Mouse (Mus musculus): ENCODE results near the gene Dpyd. TPM values are rescaled to one million over a fixed set of nuclear protein-coding genes. Genes with fewer than 3 reads are reported as not detected.

Gene Dpyd
- polyA plus RNA-seq, 1 experiment from 2014 or later: 3.3 TPM

DNA sequence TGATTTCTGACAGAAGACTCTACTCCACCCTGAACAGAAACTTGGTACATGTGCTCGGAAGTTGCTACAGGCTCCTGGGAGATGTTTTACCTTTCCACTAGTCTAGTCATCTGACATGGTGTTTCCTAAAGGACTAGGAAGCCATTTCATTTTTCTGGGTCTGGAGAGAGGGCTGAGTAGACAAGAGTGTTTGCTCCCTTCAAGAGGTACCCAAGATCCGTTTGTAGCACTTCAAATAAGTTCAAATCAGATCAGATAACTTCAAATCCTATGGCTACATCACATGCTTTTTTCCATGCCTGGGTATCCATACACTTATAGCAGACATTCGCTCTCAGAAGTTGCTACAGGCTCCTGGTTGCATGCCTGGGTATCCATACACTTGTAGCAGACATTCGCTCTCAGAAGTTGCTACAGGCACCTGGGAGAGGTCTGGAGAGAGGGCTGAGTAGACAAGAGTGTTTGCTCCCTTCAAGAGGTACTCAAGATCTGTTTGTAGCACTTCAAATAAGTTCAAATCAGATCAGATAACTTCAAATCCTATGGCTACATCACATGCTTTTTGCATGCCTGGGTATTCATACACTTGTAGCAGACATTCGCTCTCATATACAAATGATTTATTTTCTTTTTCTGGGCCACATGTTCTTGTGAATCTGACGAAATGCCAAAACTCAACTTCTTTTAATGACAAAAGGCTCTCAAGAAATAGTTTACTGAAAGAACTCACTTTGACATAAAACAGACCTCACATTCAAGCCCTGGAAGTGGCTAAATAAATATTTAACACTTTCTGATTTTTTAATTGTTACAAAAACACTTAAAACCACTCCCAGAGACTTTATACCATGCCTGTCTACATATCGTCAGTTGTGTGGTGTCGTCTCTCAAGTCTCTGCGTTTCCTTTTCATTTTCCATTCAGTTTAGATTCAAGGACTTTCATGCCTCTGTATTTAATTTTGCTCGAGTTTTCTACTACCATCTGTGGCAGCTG is 307.5 kb downstream of the Dpyd start:
- Histone ChIP-seq H3K27ac (replicated peaks in 1 of 2; ENCODE audit: control insufficient read depth in 1 of 2, insufficient read depth in 1 of 2, low read depth in 2 of 2, low read length in 2 of 2) (no peak overlapping the region), H3K9me3 (ENCODE audit: control insufficient read depth, low read length) (no peaks in the 10 kb centered on the region), H3K36me3 (ENCODE audit: control insufficient read depth, insufficient read depth, low read length) (no peaks in the 10 kb centered on the region), H3K4me1 (ENCODE audit: control insufficient read depth in 2 of 2, insufficient read depth in 2 of 2, low read length in 2 of 2) (no peaks in the 10 kb centered on the region), H3K4me2 (ENCODE audit: low read length) (no peak overlapping the region), H3K4me3 (ENCODE audit: control insufficient read depth in 1 of 2, insufficient read depth in 1 of 2, low read depth in 1 of 2, low read length in 2 of 2) (no peak overlapping the region), H3K27me3 (ENCODE audit: control insufficient read depth, insufficient read depth, low read length) (no peaks in the 10 kb centered on the region), H3K9ac (ENCODE audit: low read length) (no peak overlapping the region)
- ATAC-seq (ENCODE audit: insufficient number of reproducible peaks, insufficient read depth, low FRiP score, low read depth): no peak
- 64% methylated on average over 10 of the region's 10 CpGs for WGBS

- H3K9me3 ChIP-seq (ENCODE audit: control insufficient read depth, low read length): no peaks in the 10 kb centered on the region
- no peak overlapping the region for H3K27ac ChIP-seq (replicated peaks in 1 of 2; ENCODE audit: control insufficient read depth in 1 of 2, insufficient read depth in 1 of 2, low read depth in 2 of 2, low read length in 2 of 2)
- no peaks in the 10 kb centered on the region for H3K4me1 ChIP-seq (ENCODE audit: control insufficient read depth in 2 of 2, insufficient read depth in 2 of 2, low read length in 2 of 2)
- H3K4me3 ChIP-seq (ENCODE audit: control insufficient read depth in 1 of 2, insufficient read depth in 1 of 2, low read depth in 1 of 2, low read length in 2 of 2): no peak overlapping the region
- no peaks in the 10 kb centered on the region for H3K27me3 ChIP-seq (ENCODE audit: control insufficient read depth, insufficient read depth, low read length)
- H3K36me3 ChIP-seq (ENCODE audit: control insufficient read depth, insufficient read depth, low read length): no peaks in the 10 kb centered on the region
- no peak for ATAC-seq (ENCODE audit: insufficient number of reproducible peaks, insufficient read depth, low FRiP score, low read depth)
- no peak overlapping the region for H3K9ac ChIP-seq (ENCODE audit: low read length)
- no peak overlapping the region for H3K4me2 ChIP-seq (ENCODE audit: low read length)
- 73% methylated on average over 2 of the region's 2 CpGs for WGBS
Measured at GRCm38 (mm10) chr3:118875871-118876270, 313.9 kb downstream of the Dpyd start.

GRCm38 (mm10) chr3:118899036-118899435 is 337.1 kb downstream of the Dpyd start:
- H3K4me3 ChIP-seq (ENCODE audit: control insufficient read depth in 1 of 2, insufficient read depth in 1 of 2, low read depth in 1 of 2, low read length in 2 of 2): no peak overlapping the region
- no peaks in the 10 kb centered on the region for H3K27me3 ChIP-seq (ENCODE audit: control insufficient read depth, insufficient read depth, low read length)
- 75% methylated on average over 11 of the region's 11 CpGs for WGBS
- no peaks in the 10 kb centered on the region for H3K36me3 ChIP-seq (ENCODE audit: control insufficient read depth, insufficient read depth, low read length)
- no peaks in the 10 kb centered on the region for H3K9me3 ChIP-seq (ENCODE audit: control insufficient read depth, low read length)
- no peaks in the 10 kb centered on the region for H3K4me1 ChIP-seq (ENCODE audit: control insufficient read depth in 2 of 2, insufficient read depth in 2 of 2, low read length in 2 of 2)
- H3K4me2 ChIP-seq (ENCODE audit: low read length): no peak overlapping the region
- no peak overlapping the region for H3K9ac ChIP-seq (ENCODE audit: low read length)
- no peak overlapping the region for H3K27ac ChIP-seq (replicated peaks in 1 of 2; ENCODE audit: control insufficient read depth in 1 of 2, insufficient read depth in 1 of 2, low read depth in 2 of 2, low read length in 2 of 2)
- no peak for ATAC-seq (ENCODE audit: insufficient number of reproducible peaks, insufficient read depth, low FRiP score, low read depth)

GRCm38 (mm10) chr3:118991312-118991711 is 429.4 kb downstream of the Dpyd start:
- Histone ChIP-seq H3K4me1 (ENCODE audit: control insufficient read depth in 2 of 2, insufficient read depth in 2 of 2, low read length in 2 of 2) (no peaks in the 10 kb centered on the region), H3K4me2 (ENCODE audit: low read length) (no peak overlapping the region), H3K4me3 (ENCODE audit: control insufficient read depth in 1 of 2, insufficient read depth in 1 of 2, low read depth in 1 of 2, low read length in 2 of 2) (no peak overlapping the region), H3K9me3 (ENCODE audit: control insufficient read depth, low read length) (no peaks in the 10 kb centered on the region), H3K27me3 (ENCODE audit: control insufficient read depth, insufficient read depth, low read length) (no peaks in the 10 kb centered on the region), H3K9ac (ENCODE audit: low read length) (no peak overlapping the region), H3K27ac (replicated peaks in 1 of 2; ENCODE audit: control insufficient read depth in 1 of 2, insufficient read depth in 1 of 2, low read depth in 2 of 2, low read length in 2 of 2) (no peak overlapping the region), H3K36me3 (ENCODE audit: control insufficient read depth, insufficient read depth, low read length) (no peaks in the 10 kb centered on the region)
- no peak for ATAC-seq (ENCODE audit: insufficient number of reproducible peaks, insufficient read depth, low FRiP score, low read depth)
- 88% methylated on average over 2 of the region's 2 CpGs for WGBS

GRCm38 (mm10) chr3:118991793-118992192 is 429.9 kb downstream of the Dpyd start:
- no peak overlapping the region for H3K4me2 ChIP-seq (ENCODE audit: low read length)
- H3K4me3 ChIP-seq (ENCODE audit: control insufficient read depth in 1 of 2, insufficient read depth in 1 of 2, low read depth in 1 of 2, low read length in 2 of 2): no peak overlapping the region
- no peaks in the 10 kb centered on the region for H3K36me3 ChIP-seq (ENCODE audit: control insufficient read depth, insufficient read depth, low read length)
- WGBS: 68% methylated on average over 4 of the region's 4 CpGs
- no peak overlapping the region for H3K27ac ChIP-seq (replicated peaks in 1 of 2; ENCODE audit: control insufficient read depth in 1 of 2, insufficient read depth in 1 of 2, low read depth in 2 of 2, low read length in 2 of 2)
- no peaks in the 10 kb centered on the region for H3K4me1 ChIP-seq (ENCODE audit: control insufficient read depth in 2 of 2, insufficient read depth in 2 of 2, low read length in 2 of 2)
- no peak overlapping the region for H3K9ac ChIP-seq (ENCODE audit: low read length)
- no peaks in the 10 kb centered on the region for H3K27me3 ChIP-seq (ENCODE audit: control insufficient read depth, insufficient read depth, low read length)
- H3K9me3 ChIP-seq (ENCODE audit: control insufficient read depth, low read length): no peaks in the 10 kb centered on the region
- ATAC-seq (ENCODE audit: insufficient number of reproducible peaks, insufficient read depth, low FRiP score, low read depth): no peak

DNA sequence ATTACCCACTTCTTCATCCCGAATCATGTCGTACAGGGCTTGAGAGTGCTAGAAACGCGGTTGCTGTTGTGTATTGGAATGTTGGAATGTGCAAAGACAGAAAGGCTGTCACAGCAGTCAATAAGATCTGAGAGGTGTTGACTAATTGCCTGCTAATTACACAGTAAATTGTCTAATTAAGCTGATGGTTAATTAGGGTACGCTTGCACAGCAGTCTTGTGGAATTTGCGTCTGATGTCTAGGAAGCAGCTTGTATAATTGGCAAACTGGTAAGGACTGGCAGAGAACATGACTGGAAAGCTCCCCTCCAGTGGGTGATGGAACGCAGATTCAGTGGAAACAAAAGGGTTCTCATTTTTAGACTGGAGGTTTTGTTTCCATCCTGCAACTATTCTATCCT is 459.3 kb downstream of the Dpyd start:
- Histone ChIP-seq H3K36me3 (ENCODE audit: control insufficient read depth, insufficient read depth, low read length) (no peaks in the 10 kb centered on the region), H3K27me3 (ENCODE audit: control insufficient read depth, insufficient read depth, low read length) (no peaks in the 10 kb centered on the region), H3K4me2 (ENCODE audit: low read length) (no peak overlapping the region), H3K9ac (ENCODE audit: low read length) (no peak overlapping the region), H3K27ac (replicated peaks in 1 of 2; ENCODE audit: control insufficient read depth in 1 of 2, insufficient read depth in 1 of 2, low read depth in 2 of 2, low read length in 2 of 2) (no peak overlapping the region), H3K9me3 (ENCODE audit: control insufficient read depth, low read length) (no peaks in the 10 kb centered on the region), H3K4me1 (ENCODE audit: control insufficient read depth in 2 of 2, insufficient read depth in 2 of 2, low read length in 2 of 2) (no peaks in the 10 kb centered on the region), H3K4me3 (ENCODE audit: control insufficient read depth in 1 of 2, insufficient read depth in 1 of 2, low read depth in 1 of 2, low read length in 2 of 2) (no peak overlapping the region)
- ATAC-seq (ENCODE audit: insufficient number of reproducible peaks, insufficient read depth, low FRiP score, low read depth): no peak
- 70% methylated on average over 7 of the region's 7 CpGs for WGBS

DNA sequence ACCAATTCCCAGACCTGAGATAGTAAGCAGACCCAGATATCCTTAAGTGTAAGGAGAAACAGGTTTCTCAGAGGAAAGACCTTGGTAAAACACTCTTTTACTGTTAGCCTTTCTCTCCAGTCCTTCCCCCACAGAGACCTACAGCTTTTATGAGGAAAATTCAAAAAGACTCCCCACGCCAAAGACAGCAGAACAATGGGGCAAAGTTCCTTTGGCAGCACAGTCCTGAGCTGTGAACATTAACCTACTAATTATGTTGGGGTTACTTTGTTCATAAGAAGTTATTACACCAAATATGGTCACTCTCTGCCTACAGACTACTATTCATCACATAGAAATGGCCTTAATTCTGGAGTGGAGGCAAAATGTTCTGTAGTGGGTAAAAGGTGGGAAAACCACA is 480.7 kb downstream of the Dpyd start:
- Histone ChIP-seq H3K27ac (replicated peaks in 1 of 2; ENCODE audit: control insufficient read depth in 1 of 2, insufficient read depth in 1 of 2, low read depth in 2 of 2, low read length in 2 of 2) (no peak overlapping the region), H3K4me1 (ENCODE audit: control insufficient read depth in 2 of 2, insufficient read depth in 2 of 2, low read length in 2 of 2) (no peaks in the 10 kb centered on the region), H3K9me3 (ENCODE audit: control insufficient read depth, low read length) (no peaks in the 10 kb centered on the region), H3K4me2 (ENCODE audit: low read length) (no peak overlapping the region), H3K4me3 (ENCODE audit: control insufficient read depth in 1 of 2, insufficient read depth in 1 of 2, low read depth in 1 of 2, low read length in 2 of 2) (no peak overlapping the region), H3K9ac (ENCODE audit: low read length) (no peak overlapping the region), H3K36me3 (ENCODE audit: control insufficient read depth, insufficient read depth, low read length) (no peaks in the 10 kb centered on the region), H3K27me3 (ENCODE audit: control insufficient read depth, insufficient read depth, low read length) (no peaks in the 10 kb centered on the region)
- ATAC-seq (ENCODE audit: insufficient number of reproducible peaks, insufficient read depth, low FRiP score, low read depth): no peak
- WGBS: 85% methylated on average over 1 of the region's 1 CpGs

DNA sequence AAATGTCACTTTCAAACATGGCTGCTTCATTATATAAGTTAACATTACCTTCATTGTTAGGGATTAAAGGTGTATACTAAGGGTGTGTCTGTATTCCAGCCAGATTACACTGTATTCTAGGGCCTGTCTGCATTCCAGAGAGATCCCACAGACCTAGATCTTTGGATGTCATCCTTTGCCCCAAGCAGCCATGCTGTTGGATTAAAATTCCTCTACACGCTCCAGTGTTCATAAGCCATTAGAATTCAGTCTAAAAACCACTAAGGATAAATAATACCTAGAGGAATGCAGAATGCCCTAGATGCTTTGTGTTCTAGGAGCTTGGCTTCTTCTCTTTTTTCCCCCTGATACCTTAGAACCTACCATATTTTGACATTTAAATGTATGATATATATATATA is 494.2 kb downstream of the Dpyd start:
- no peak overlapping the region for H3K4me2 ChIP-seq (ENCODE audit: low read length)
- H3K27ac ChIP-seq (replicated peaks in 1 of 2; ENCODE audit: control insufficient read depth in 1 of 2, insufficient read depth in 1 of 2, low read depth in 2 of 2, low read length in 2 of 2): no peak overlapping the region
- WGBS: 75% methylated on average over 1 of the region's 1 CpGs
- H3K36me3 ChIP-seq (ENCODE audit: control insufficient read depth, insufficient read depth, low read length): no peaks in the 10 kb centered on the region
- H3K27me3 ChIP-seq (ENCODE audit: control insufficient read depth, insufficient read depth, low read length): no peaks in the 10 kb centered on the region
- no peak for ATAC-seq (ENCODE audit: insufficient number of reproducible peaks, insufficient read depth, low FRiP score, low read depth)
- H3K9ac ChIP-seq (ENCODE audit: low read length): no peak overlapping the region
- no peak overlapping the region for H3K4me3 ChIP-seq (ENCODE audit: control insufficient read depth in 1 of 2, insufficient read depth in 1 of 2, low read depth in 1 of 2, low read length in 2 of 2)
- no peaks in the 10 kb centered on the region for H3K9me3 ChIP-seq (ENCODE audit: control insufficient read depth, low read length)
- H3K4me1 ChIP-seq (ENCODE audit: control insufficient read depth in 2 of 2, insufficient read depth in 2 of 2, low read length in 2 of 2): no peaks in the 10 kb centered on the region
